Mouse (Mus musculus): Measurements from ENCODE around the gene Cd44.

The Cd44 gene

DNA sequence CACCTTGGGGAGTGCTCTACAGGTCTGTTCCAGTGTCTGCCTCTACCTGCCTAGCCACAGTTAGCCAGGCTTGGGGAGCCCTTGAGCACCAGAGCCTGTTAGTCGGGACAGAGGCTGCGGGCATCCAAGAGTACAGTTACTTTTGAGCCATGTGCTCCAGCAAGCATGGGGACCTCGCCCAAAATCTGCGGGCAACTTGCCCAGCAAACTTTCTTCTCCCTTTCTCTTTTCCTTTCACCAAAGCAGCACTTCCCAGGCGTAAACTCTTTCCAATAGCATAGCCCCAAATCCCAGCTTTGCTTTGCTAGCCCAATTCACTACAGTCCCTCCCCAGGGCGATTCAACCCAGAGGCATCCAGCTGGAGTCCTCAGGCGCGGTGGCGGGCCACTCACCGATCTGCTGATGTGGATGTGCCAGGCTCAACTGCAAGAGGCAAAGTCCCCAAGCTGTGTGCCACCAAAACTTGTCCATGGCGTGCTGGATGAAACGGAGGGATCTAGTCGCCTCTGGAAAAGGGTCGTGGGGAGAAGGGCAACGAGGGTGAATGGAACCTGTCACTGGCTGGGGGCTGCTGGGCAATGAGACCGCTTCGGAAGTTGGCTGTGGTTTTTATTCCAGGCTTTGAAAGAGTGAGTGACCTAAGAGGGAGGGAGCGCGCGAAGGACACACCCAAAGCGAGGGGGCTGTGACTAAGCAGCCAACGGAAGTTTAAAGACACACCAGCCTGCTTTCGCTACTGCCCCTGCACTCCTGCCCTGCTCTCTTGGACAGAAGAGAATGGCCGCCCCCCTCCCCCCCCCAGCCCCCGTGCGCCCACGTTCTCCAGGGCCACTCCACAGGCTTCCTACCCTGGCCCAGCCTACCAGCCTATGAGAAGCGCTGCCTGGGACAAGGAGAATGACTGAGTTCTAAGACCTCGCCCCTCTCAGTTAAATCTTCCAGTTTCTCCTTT lies at the start of gene Cd44:
Gene Cd44 (minus strand): TSS at position 791 of the 953 bp plus-strand sequence.
- DNase-seq (ENCODE audit: low read depth, low spot score): peak; percentile 74

DNA sequence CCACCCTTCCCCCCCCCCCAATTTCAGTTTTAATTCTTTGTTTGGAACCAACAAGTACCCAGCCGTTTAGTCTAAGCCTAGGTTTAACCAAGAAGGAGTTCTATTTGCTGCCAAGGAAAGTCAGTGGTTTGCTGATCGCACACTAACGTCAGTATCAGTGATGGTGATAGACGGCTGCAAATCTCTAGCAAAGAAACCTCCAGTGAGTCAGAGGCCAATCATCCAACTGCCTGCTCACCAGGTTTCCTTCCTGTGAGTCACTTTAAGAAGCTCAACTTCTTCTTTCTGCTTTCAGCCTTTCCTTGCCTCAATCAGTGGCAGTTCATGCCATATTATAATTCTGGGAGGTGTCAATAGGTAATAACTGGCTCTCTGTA lies 47.0 kb upstream of the Cd44 start:
- peak; percentile 78 for DNase-seq (ENCODE audit: low read depth, low spot score)

DNA sequence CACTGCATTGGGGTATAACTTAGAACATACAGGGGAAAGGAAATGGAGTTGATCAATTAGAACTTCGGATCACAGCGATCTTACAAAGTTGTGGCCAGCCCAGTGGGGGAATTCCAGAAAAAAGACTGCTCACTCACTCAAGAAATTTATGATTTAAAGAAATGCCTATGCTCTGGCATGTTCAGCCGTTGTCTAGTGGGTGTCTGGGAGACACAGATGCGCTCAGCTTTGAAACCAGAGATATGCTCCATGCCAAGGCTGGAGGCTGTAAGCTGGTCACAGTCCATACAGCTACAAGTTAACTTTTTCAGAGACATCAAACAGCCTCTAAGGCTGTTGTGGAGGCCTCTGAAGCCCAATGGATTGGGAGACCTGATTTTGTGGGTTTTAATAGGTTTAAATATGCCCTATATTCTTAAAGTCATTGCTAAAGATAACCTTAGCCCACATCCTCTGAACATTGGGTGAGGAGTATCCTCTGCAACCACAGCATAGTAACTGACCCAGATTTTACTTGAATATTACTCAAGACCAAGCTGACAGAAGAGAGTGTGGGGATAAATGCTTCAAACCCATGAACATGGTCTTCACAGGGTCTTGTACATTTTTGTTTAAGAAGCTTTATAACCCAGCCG lies 46.5 kb upstream of the Cd44 start:
- DNase-seq (ENCODE audit: low read depth, low spot score): peak; percentile 23

DNA sequence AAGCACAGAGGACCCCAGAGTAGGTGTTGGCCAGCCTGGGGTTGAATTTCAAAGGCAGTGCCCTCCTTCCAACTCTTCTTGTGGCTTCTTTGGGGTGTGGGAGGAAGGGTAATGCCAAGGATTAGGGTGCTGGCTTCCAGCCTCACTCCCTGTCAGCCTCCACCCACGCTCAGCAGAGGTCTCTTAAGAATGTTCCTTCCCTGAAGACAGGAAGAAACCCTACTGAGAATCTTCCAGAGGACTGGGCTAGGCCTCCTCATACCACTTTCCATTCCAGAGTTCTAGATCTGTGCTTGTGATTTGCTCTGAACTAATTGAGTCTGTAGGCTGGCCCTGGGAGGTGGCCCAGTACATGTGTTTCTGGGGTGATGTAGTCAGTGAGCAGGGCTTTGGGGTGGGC lies 43.6 kb upstream of the Cd44 start:
- DNase-seq (ENCODE audit: low read depth, low spot score): no peak

DNA sequence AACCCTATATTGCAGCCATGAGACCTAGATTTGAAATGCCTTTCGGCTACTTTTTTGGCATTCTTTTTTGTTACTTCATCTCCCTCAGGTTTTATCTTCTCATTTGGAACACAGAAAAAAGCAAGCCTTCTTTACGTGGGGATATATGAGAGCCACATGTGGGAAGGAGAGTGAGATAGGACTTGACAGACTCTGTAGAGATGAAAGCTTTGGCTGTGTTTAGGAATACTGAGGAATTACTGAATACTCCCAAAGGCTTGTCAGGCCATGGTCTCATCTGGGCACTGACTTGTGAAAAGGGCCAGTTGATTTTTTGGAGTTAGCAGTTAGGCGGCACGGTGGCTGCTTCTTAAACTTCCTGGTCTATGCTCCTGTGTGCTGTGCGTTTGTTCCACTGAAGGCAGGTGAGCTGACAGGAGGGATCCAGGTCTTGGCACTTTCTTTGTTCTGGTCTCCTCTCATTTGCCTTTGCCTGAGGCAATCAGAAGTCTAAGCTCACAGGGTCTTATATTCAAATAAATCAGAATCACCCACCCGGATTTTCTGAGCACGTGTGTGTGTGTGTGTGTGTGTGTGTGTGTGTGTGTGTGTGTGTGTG lies 43.0 kb upstream of the Cd44 start:
- DNase-seq (ENCODE audit: low read depth, low spot score): no peak

DNA sequence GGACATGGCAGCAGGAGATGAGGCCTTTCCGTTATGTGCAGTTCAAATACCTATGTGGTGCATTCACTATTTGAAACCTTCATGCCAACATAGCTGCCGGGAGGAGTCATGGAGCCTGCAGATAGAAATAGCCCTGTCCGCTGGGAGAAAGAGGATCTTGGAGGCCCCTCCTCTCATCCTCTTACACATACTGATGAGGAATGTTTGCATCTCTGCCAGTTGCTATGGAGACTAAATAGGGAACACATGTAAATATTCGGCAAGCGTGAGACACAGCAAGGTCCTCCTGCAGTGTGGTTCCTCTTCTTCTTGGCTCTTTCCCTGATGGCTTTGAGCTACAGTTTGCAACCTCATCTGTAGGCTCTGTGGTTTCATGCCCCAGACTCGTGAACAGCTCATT lies 42.5 kb upstream of the Cd44 start:
- DNase-seq (ENCODE audit: low read depth, low spot score): no peak

DNA sequence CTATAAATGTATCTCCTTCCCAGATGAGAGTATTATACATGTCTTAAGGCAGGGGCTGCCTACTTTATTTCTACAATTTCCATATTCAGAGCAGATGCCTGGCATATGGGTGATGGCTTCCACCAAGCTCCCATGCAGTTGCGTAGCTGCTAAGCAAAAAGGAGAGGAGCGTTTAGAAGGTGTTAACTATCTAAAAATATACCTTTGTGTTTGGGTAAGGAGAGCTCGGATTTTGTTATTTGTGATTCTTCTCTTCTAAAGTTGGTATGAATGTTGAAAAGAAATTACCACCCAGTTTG lies 41.3 kb upstream of the Cd44 start:
- DNase-seq (ENCODE audit: low read depth, low spot score): no peak

DNA sequence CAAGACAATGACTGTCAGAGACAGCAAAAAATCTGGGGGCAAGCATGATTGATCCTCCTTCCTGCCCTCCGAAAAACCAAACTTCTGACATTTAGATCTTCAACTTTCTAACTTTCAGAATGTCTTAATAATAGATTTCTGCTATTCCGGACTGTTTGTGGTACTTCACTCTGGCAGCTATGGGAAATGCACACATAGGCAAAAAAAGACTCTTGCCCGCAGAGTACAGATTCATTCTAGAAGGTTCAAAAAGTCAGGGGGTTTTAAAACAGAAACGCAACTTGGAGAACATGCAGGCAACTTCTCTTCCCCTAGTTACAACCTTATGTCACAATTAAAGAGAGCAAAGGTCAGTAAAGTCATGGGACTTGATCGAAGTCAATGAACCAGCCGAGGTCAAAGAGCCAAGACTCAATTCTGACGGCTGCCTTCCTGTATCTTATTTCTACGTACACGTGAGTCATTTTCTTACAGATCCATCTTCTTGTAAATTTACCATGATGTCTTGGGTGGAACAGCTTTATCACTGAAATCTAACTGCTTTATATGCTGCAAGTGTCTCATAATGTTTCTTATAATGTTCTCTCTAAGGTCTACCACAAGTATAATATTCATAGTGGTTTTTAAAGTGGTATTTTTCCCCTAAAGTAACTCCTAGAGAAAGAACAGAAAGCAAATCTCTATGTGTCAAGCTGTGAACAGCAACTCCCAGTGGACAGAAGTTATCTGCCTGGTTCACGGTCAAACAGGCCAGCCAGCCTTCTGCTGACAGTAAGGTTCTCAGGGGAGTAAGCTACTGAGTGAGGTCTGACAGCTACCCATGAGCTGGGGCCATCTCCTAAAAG lies 40.7 kb upstream of the Cd44 start:
- peak; percentile 28 for DNase-seq (ENCODE audit: low read depth, low spot score)

DNA sequence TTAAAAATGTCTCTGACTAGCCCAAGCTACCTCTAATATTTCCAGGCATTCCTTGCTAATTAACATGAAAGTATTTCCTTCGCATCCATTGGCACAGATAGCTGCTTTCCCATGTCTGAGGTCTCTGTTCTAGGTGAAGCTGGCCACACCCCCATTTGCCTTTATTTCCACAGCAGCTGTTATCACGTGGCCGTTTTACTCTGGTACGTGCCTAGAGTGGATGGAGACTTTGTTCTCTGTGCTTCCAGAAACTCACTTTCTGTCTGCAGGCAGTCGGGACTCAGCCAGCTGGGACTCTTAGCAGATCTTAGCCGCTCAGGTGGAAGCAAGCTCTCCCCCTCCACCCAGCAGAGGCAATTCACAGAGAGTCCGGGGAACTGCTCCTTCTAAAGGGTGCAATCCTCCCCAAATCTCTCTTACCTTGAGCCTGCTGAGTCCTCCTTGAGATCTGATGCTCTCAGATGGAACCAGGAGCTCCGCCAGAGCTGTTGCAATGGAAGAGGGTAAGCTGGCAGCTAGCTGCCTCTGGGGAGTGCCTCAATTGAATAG lies 39.4 kb upstream of the Cd44 start:
- DNase-seq (ENCODE audit: low read depth, low spot score): no peak

DNA sequence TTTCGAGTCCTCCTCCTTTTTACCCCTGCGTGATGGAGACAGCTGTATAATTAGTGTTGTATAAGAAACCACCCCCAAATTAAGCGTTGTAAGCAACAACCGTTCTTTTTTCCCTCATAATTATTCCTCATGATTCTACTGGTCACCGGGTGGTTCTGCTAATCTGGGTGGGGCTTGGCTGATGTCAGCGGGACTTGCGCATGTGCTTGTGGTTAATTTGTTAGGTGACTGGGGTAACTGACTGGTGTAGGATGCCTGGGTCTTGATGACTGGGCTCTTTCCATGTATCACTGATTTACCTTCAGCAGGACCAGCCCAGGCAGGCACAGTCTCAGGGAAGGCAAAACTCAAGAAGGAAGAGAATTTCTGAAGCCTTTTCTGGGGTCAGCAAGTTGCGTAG lies 38.7 kb upstream of the Cd44 start:
- DNase-seq (ENCODE audit: low read depth, low spot score): no peak

DNA sequence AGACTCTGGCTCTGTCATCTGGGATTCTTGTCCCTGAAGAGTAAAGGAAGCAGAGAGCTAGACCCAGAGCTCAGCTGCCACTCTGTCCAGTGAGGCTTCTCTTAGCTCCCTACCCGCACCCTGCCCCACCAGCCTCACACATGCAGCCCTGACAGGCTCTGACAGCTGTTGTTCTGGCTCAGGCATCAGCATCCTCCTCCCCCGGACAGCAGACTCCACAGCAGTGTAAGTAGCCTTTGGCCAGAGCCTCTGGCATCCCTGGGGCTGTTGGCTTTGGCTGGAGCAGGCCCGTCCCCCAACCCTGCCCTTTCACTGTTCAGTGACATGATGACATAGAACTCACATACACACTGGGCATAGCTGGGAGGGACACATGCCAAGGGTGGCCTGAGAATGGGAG lies 35.4 kb upstream of the Cd44 start:
- no peak for DNase-seq (ENCODE audit: low read depth, low spot score)

DNA sequence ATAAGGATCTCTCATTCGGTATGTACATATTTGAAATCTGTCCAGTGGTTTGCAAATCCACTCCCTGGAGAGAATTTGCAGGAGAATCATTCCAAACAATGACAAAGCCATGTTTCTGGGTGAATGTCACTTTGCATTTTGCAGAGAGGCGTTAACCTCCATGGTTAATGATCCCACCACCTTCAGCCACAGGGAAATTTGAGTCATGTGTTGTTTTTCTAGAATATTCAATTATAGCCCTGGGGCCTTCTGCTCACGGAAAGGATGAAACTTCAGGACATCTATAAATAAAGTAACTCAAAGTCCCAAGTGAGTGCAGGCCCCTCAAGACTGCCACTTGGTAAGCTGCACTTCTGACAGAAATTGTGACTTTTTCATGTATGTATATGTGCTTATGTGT lies 33.4 kb upstream of the Cd44 start:
- DNase-seq (ENCODE audit: low read depth, low spot score): no peak

DNA sequence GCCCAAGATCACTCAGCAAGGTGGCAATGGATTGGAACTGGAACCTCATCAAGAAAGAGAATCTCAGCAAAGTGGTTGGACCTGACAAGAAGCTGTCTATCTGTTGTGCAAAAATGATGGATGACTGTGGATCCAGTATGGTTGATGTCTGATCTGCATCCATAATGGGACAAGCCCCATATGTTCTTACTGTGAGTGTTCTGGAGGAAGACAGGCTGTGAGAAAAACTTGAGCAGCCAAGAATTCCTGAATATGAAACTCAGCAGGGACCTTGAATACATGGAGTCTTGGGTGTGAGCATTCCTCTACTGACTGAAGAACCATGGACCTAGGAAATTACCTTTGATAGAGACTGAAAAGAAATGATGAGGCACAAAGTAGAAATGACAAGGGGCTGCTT lies 32.3 kb upstream of the Cd44 start:
- DNase-seq (ENCODE audit: low read depth, low spot score): no peak

DNA sequence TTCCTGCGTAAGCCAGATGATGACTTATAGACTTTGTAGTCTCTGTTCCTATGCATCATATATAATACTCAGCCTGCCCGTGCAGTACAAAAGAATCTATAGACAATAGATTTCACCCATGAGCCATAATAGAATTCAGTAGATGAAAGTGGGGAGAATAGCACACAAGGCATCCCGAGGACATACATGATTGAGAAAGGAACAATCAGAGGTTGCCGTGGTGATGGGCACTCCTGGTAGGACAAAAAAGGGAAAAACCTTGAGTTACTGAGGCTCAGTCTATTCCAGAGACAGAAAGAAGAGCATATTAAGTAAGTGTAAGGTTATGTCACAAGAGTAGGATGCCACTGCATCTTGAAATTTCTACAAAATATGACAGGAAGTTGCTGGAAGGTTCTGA lies 31.7 kb upstream of the Cd44 start:
- no peak for DNase-seq (ENCODE audit: low read depth, low spot score)

DNA sequence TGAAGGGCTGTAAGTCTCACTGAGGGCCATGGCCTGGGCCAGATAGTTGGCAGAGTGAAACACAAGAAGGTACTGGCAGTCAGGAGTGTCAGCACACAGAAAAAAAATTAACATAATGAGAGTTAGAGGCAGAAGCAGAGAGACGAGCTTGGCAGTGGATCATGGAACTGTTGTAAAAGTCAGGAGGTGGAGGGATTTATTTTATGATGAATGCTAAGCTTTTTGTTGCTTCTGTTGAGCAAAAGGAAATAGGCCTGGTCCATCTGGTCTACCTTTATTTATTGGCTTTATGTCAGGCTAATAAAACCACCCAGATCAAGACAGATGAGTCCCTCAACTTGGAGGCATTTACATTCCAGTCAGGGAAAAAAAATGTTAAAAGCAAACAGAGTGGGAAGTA lies 31.2 kb upstream of the Cd44 start:
- no peak for DNase-seq (ENCODE audit: low read depth, low spot score)

DNA sequence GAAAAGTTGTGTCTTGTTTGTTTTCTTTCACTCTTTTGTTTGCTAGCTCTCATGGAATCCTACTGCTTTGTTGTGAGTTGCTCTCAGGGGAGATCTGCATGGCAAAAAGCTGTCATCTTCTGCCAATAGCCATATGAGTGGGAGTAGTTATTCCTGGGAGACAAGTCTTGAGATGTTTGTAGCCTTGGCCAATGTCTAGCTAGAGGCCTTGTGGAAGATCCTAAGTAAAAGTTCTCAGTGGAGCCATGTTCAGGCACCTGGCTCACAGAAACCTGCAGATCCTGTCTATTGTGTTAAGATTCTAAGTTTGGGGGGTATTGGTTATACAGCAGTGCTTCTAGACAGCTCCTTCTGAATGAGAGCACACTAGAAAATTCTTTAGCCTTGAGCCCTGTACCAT lies 26.7 kb upstream of the Cd44 start:
- no peak for DNase-seq (ENCODE audit: low read depth, low spot score)

DNA sequence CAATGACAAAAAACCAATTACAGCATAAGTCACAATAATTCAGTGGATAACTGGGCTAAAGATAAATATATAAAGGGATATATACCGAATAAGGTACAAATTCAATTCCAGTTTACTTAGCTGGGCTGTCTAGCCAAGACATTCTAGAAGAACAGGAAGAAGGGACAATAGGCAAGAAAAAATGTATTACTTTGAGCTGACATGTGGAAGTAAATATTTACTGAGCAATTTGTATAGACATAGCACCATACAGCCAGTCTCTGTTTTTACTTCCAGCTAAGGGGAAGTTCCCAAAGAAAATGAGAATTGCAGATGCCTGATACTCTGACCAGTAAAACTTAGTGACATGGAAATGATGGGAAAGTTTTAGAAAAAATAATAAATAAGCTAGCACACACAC lies 23.0 kb upstream of the Cd44 start:
- DNase-seq (ENCODE audit: low read depth, low spot score): no peak

DNA sequence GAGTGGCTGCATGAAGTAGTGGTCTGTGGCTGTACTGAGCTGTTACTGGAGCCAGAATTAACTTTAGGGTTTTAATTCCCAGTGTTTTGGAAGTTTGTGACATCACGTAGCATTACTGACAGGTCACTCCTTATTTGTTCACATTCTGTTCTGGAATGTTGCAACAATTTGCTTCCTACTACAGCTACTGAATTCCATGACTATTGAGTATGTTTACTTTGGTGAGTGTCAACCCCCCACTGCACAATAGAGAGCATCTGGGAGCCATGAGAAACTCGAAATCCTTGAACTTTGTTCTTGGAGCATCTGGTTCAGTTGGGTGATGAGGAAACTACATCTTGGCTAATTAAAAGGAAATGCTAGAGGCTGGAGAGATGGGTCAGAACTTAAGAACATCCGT lies 22.2 kb upstream of the Cd44 start:
- DNase-seq (ENCODE audit: low read depth, low spot score): no peak

DNA sequence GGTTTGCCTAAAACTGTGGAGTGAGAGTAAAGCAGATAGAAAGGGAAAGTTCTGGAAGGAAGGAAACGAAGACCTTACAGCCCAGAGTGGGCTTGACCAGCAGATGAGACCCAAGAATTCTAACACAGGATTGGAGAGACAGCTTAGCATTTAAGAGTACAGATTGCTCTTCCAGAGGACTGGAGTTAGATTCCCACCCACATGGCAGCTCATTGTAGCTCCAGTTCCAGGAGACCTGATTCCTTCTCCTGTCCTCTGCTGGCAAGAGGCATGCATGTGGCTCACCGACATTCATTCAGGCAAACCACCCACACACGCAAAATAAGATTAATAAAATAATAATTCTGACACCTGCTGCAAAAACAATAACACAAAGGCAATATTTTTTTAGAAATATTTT lies 20.6 kb upstream of the Cd44 start:
- DNase-seq (ENCODE audit: low read depth, low spot score): no peak

DNA sequence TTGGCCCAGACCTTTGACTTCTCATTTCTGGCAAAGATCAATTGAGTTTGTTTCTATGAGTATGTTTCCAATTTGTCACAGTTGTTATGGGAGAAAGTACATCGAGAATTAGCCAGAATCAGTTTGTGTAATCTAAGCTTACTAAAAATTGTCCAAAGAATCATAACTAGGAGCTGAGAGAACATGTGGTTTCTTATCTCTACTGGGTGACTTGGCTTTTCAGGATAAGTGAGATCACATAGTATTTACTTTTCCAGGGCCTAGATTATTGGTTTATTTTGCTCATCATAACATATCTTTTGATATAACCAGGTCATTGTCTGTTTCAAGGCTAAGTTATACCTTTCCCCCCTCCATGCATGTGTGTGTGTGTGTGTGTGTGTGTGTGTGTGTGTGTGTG lies 16.8 kb upstream of the Cd44 start:
- no peak for DNase-seq (ENCODE audit: low read depth, low spot score)

DNA sequence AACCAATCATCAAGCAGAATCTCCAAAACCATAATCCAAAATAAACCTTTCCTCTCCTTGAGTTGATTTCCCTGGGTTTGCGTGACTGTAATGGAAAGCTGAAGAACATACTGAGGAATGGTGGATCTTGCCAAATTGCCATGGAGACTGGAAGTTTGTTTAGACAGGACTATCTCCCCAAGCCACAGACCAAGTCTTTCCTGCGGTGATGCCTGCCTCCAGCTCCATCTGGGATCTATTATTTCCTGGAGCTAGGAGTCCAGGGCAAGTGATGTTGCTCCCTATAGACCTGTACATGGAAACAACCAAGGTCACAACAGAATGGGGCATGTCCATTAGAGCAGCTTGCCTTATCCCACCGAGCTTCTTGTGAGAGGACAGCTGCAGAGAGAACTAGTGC lies 15.1 kb upstream of the Cd44 start:
- no peak for DNase-seq (ENCODE audit: low read depth, low spot score)

DNA sequence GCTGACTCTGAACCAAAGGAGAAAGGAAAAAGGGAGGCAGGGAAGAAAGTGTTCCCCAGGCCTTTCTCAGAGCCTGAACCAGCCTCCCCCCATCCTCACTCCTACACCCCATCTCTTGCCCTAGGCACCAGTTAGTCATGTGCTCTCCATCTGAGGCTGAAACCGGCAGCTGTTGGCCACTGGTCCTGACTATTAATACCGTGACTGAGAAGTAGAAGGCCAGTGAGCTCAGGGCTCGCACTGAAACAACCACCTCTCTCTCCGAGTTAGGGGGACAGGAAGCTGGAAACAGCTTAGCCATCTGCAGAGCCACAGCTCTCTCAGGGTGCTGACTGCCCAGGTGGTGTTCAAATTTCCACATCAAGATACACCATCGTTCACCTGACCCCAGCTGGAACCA lies 13.2 kb upstream of the Cd44 start:
- no peak for DNase-seq (ENCODE audit: low read depth, low spot score)

Measured in CD4-positive, CD25-positive, alpha-beta regulatory T cell, adult 2 months (primary cell).